Mouse (Mus musculus) kidney, adult 2 months (tissue): ENCODE measurements around the gene Catsperz.

Experiments
- CTCF ChIP-seq: fragments of 200-500 bp; conservative IDR thresholded peaks from 2 replicates; pipeline ENCODE4 v1.5.1; 2011; ENCODE audit warnings: low read depth, mild to moderate bottlenecking, control low read depth, low read length, moderate library complexity, mixed read lengths; ENCODE audit not compliant: insufficient read depth, insufficient read length
- POLR2A ChIP-seq: fragments of 200-500 bp; IDR thresholded peaks from one replicate; pipeline ENCODE4 v1.6.1; 2011; ENCODE audit warnings: low read depth, low read length, control low read depth

- TF ChIP-seq POLR2A = no peak
- TF ChIP-seq CTCF = no peak
These were observed 22.6 kb upstream of the Catsperz start for GRCm38 (mm10) chr19:6947742-6948141.
